In genomic region chr1:73533526-73533925, GRCm38 (mm10) we compare ENCODE assay signal across 18 mouse cellular contexts.
"Had no signal": no experiment of that assay in that cellular context is flagged by ENCODE, and none has a peak within 500 bp of the region (broad histone marks: within the 10 kb centered on the region; RNA-seq: fewer than 3 reads in every experiment).

No protein-coding gene starts in this region.

- DNase-seq: lung, adult 18-20 months; lung, embryonic 14.5 days; lung, postnatal 10 days; lung, postnatal 4 days; retina, postnatal 1 day; right cerebral cortex, adult 18-20 months; right cerebral cortex, postnatal 25 days; right cerebral cortex, postnatal 4 days; spleen, adult 18-20 months; thymus, adult 18-20 months; thymus, postnatal 14 days; thymus, postnatal 36 days had no signal

- H3K36me3 ChIP-seq: midbrain, embryonic 10.5 days; midbrain, embryonic 13.5 days; midbrain, embryonic 15.5 days; neural tube, embryonic 13.5 days; neural tube, embryonic 15.5 days had no signal

- H3K27ac ChIP-seq: midbrain, embryonic 10.5 days; midbrain, embryonic 13.5 days; midbrain, embryonic 15.5 days; neural tube, embryonic 13.5 days; neural tube, embryonic 15.5 days had no signal

- H3K9me3 ChIP-seq: midbrain, embryonic 10.5 days; midbrain, embryonic 13.5 days; midbrain, embryonic 15.5 days; neural tube, embryonic 13.5 days; neural tube, embryonic 15.5 days had no signal

- ATAC-seq: midbrain, embryonic 13.5 days; midbrain, embryonic 15.5 days had no signal

- H3K4me1 ChIP-seq: midbrain, embryonic 15.5 days had no signal

- H3K4me3 ChIP-seq: midbrain, embryonic 10.5 days; midbrain, embryonic 13.5 days; midbrain, embryonic 15.5 days; myocyte; neural tube, embryonic 13.5 days; neural tube, embryonic 15.5 days had no signal

- H3K4me2 ChIP-seq: lung, embryonic 14.5 days; midbrain, embryonic 13.5 days; midbrain, embryonic 15.5 days; neural tube, embryonic 13.5 days; neural tube, embryonic 15.5 days had no signal

- H3K27me3 ChIP-seq: midbrain, embryonic 13.5 days; midbrain, embryonic 15.5 days; neural tube, embryonic 13.5 days; neural tube, embryonic 15.5 days had no signal

- H3K9ac ChIP-seq: lung, embryonic 14.5 days; midbrain, embryonic 13.5 days; midbrain, embryonic 15.5 days; neural tube, embryonic 13.5 days; neural tube, embryonic 15.5 days had no signal
